Mouse (Mus musculus): Measurements from ENCODE around the gene Cab39. TPM values are rescaled to one million over a fixed set of nuclear protein-coding genes. Genes with fewer than 3 reads are reported as not detected.

Gene Cab39
- polyA plus RNA-seq, 1 experiment from 2014 or later: 94.5 TPM

GRCm38 (mm10) chr1:85758231-85758968, 34.8 kb upstream of the Cab39 start:
- ATAC-seq (ENCODE audit: low FRiP score, low TSS enrichment) (no peak), DNase-seq (no peak)
- Histone ChIP-seq H3K9ac (replicated peaks; ENCODE audit: low read length) (no peak overlapping the region), H3K36me3 (ENCODE audit: control insufficient read depth, insufficient read depth, low read length) (no peaks in the 10 kb centered on the region), H3K4me2 (ENCODE audit: low read length) (no peak overlapping the region), H3K4me3 (replicated peaks; ENCODE audit: low read depth, low read length) (no peak overlapping the region), H3K9me3 (ENCODE audit: control insufficient read depth, low read length) (no peaks in the 10 kb centered on the region), H3K4me1 (ENCODE audit: control insufficient read depth, insufficient read depth, low read length) (no peaks in the 10 kb centered on the region), H3K27ac (replicated peaks; ENCODE audit: low read depth, low read length) (no peak overlapping the region), H3K27me3 (ENCODE audit: control insufficient read depth, insufficient read depth, low read length) (no peaks in the 10 kb centered on the region)
- WGBS: 31% methylated on average over 14 of the region's 14 CpGs

GRCm38 (mm10) chr1:85758969-85759293, 34.3 kb upstream of the Cab39 start:
- no peaks in the 10 kb centered on the region for H3K4me1 ChIP-seq (ENCODE audit: control insufficient read depth, insufficient read depth, low read length)
- H3K4me2 ChIP-seq (ENCODE audit: low read length): no peak overlapping the region
- DNase-seq (no peak), ATAC-seq (ENCODE audit: low FRiP score, low TSS enrichment) (no peak)
- WGBS: 8% methylated on average over 1 of the region's 1 CpGs
- no peak overlapping the region for H3K4me3 ChIP-seq (replicated peaks; ENCODE audit: low read depth, low read length)
- no peak overlapping the region for H3K27ac ChIP-seq (replicated peaks; ENCODE audit: low read depth, low read length)
- H3K36me3 ChIP-seq (ENCODE audit: control insufficient read depth, insufficient read depth, low read length): no peaks in the 10 kb centered on the region
- no peaks in the 10 kb centered on the region for H3K9me3 ChIP-seq (ENCODE audit: control insufficient read depth, low read length)
- H3K27me3 ChIP-seq (ENCODE audit: control insufficient read depth, insufficient read depth, low read length): no peaks in the 10 kb centered on the region
- H3K9ac ChIP-seq (replicated peaks; ENCODE audit: low read length): no peak overlapping the region

- no peak for ATAC-seq (ENCODE audit: low FRiP score, low TSS enrichment)
These were observed 31.6 kb upstream of the Cab39 start for GRCm38 (mm10) chr1:85761665-85762064.

GRCm38 (mm10) chr1:85763386-85763785, 29.9 kb upstream of the Cab39 start:
- Histone ChIP-seq H3K4me2 (ENCODE audit: low read length) (no peak overlapping the region), H3K4me1 (ENCODE audit: control insufficient read depth, insufficient read depth, low read length) (no peaks in the 10 kb centered on the region), H3K36me3 (ENCODE audit: control insufficient read depth, insufficient read depth, low read length) (no peaks in the 10 kb centered on the region), H3K27me3 (ENCODE audit: control insufficient read depth, insufficient read depth, low read length) (no peaks in the 10 kb centered on the region), H3K27ac (replicated peaks; ENCODE audit: low read depth, low read length) (no peak overlapping the region), H3K9me3 (ENCODE audit: control insufficient read depth, low read length) (no peaks in the 10 kb centered on the region), H3K9ac (replicated peaks; ENCODE audit: low read length) (no peak overlapping the region), H3K4me3 (replicated peaks; ENCODE audit: low read depth, low read length) (no peak overlapping the region)
- WGBS: 89% methylated on average over 6 of the region's 6 CpGs
- ATAC-seq (ENCODE audit: low FRiP score, low TSS enrichment): no peak
- no peak for DNase-seq

More at GRCm38 (mm10) chr1:85761665-85762064, 31.6 kb upstream of the Cab39 start:
- Histone ChIP-seq H3K27me3 (ENCODE audit: control insufficient read depth, insufficient read depth, low read length) (no peaks in the 10 kb centered on the region), H3K27ac (replicated peaks; ENCODE audit: low read depth, low read length) (no peak overlapping the region), H3K4me2 (ENCODE audit: low read length) (no peak overlapping the region), H3K9ac (replicated peaks; ENCODE audit: low read length) (no peak overlapping the region), H3K9me3 (ENCODE audit: control insufficient read depth, low read length) (no peaks in the 10 kb centered on the region), H3K36me3 (ENCODE audit: control insufficient read depth, insufficient read depth, low read length) (no peaks in the 10 kb centered on the region), H3K4me1 (ENCODE audit: control insufficient read depth, insufficient read depth, low read length) (no peaks in the 10 kb centered on the region), H3K4me3 (replicated peaks; ENCODE audit: low read depth, low read length) (no peak overlapping the region)
- WGBS: 85% methylated on average over 4 of the region's 4 CpGs
- DNase-seq: no peak

GRCm38 (mm10) chr1:85764291-85764690, 28.9 kb upstream of the Cab39 start:
- DNase-seq: no peak

GRCm38 (mm10) chr1:85766120-85766519, 27.1 kb upstream of the Cab39 start:
- Histone ChIP-seq H3K27ac (replicated peaks; ENCODE audit: low read depth, low read length) (no peak overlapping the region), H3K9me3 (ENCODE audit: control insufficient read depth, low read length) (no peaks in the 10 kb centered on the region), H3K9ac (replicated peaks; ENCODE audit: low read length) (no peak overlapping the region), H3K4me1 (ENCODE audit: control insufficient read depth, insufficient read depth, low read length) (no peaks in the 10 kb centered on the region), H3K4me2 (ENCODE audit: low read length) (no peak overlapping the region), H3K36me3 (ENCODE audit: control insufficient read depth, insufficient read depth, low read length) (no peaks in the 10 kb centered on the region), H3K27me3 (ENCODE audit: control insufficient read depth, insufficient read depth, low read length) (no peaks in the 10 kb centered on the region), H3K4me3 (replicated peaks; ENCODE audit: low read depth, low read length) (no peak overlapping the region)
- DNase-seq (no peak), ATAC-seq (ENCODE audit: low FRiP score, low TSS enrichment) (no peak)
- WGBS: 94% methylated on average over 3 of the region's 3 CpGs

More at GRCm38 (mm10) chr1:85764291-85764690, 28.9 kb upstream of the Cab39 start:
- Histone ChIP-seq H3K9me3 (ENCODE audit: control insufficient read depth, low read length) (no peaks in the 10 kb centered on the region), H3K36me3 (ENCODE audit: control insufficient read depth, insufficient read depth, low read length) (no peaks in the 10 kb centered on the region), H3K27ac (replicated peaks; ENCODE audit: low read depth, low read length) (no peak overlapping the region), H3K27me3 (ENCODE audit: control insufficient read depth, insufficient read depth, low read length) (no peaks in the 10 kb centered on the region), H3K9ac (replicated peaks; ENCODE audit: low read length) (no peak overlapping the region), H3K4me2 (ENCODE audit: low read length) (no peak overlapping the region), H3K4me1 (ENCODE audit: control insufficient read depth, insufficient read depth, low read length) (no peaks in the 10 kb centered on the region), H3K4me3 (replicated peaks; ENCODE audit: low read depth, low read length) (no peak overlapping the region)
- no peak for ATAC-seq (ENCODE audit: low FRiP score, low TSS enrichment)
- WGBS: 83% methylated on average over 4 of the region's 4 CpGs

- Histone ChIP-seq H3K9ac (replicated peaks; ENCODE audit: low read length) (no peak overlapping the region), H3K4me3 (replicated peaks; ENCODE audit: low read depth, low read length) (no peak overlapping the region), H3K4me1 (ENCODE audit: control insufficient read depth, insufficient read depth, low read length) (no peaks in the 10 kb centered on the region), H3K36me3 (ENCODE audit: control insufficient read depth, insufficient read depth, low read length) (no peaks in the 10 kb centered on the region), H3K9me3 (ENCODE audit: control insufficient read depth, low read length) (no peaks in the 10 kb centered on the region), H3K27me3 (ENCODE audit: control insufficient read depth, insufficient read depth, low read length) (no peaks in the 10 kb centered on the region), H3K4me2 (ENCODE audit: low read length) (no peak overlapping the region), H3K27ac (replicated peaks; ENCODE audit: low read depth, low read length) (no peak overlapping the region)
- 57% methylated on average over 1 of the region's 1 CpGs for WGBS
- ATAC-seq (ENCODE audit: low FRiP score, low TSS enrichment): no peak
- DNase-seq: no peak
These were observed 25.5 kb upstream of the Cab39 start for GRCm38 (mm10) chr1:85767754-85768153.

GRCm38 (mm10) chr1:85771976-85772375, 21.3 kb upstream of the Cab39 start:
- H3K9me3 ChIP-seq (ENCODE audit: control insufficient read depth, low read length): no peaks in the 10 kb centered on the region
- H3K27ac ChIP-seq (replicated peaks; ENCODE audit: low read depth, low read length): no peak overlapping the region
- H3K9ac ChIP-seq (replicated peaks; ENCODE audit: low read length): no peak overlapping the region
- no peaks in the 10 kb centered on the region for H3K4me1 ChIP-seq (ENCODE audit: control insufficient read depth, insufficient read depth, low read length)
- DNase-seq: no peak
- ATAC-seq (ENCODE audit: low FRiP score, low TSS enrichment): no peak
- 83% methylated on average over 3 of the region's 3 CpGs for WGBS
- no peak overlapping the region for H3K4me3 ChIP-seq (replicated peaks; ENCODE audit: low read depth, low read length)
- H3K36me3 ChIP-seq (ENCODE audit: control insufficient read depth, insufficient read depth, low read length): no peaks in the 10 kb centered on the region
- no peaks in the 10 kb centered on the region for H3K27me3 ChIP-seq (ENCODE audit: control insufficient read depth, insufficient read depth, low read length)
- H3K4me2 ChIP-seq (ENCODE audit: low read length): no peak overlapping the region

GRCm38 (mm10) chr1:85775136-85775535, 18.1 kb upstream of the Cab39 start:
- Histone ChIP-seq H3K9me3 (ENCODE audit: control insufficient read depth, low read length) (no peaks in the 10 kb centered on the region), H3K27ac (replicated peaks; ENCODE audit: low read depth, low read length) (no peak overlapping the region), H3K4me3 (replicated peaks; ENCODE audit: low read depth, low read length) (no peak overlapping the region), H3K27me3 (ENCODE audit: control insufficient read depth, insufficient read depth, low read length) (no peaks in the 10 kb centered on the region), H3K9ac (replicated peaks; ENCODE audit: low read length) (no peak overlapping the region), H3K36me3 (ENCODE audit: control insufficient read depth, insufficient read depth, low read length) (no peaks in the 10 kb centered on the region), H3K4me1 (ENCODE audit: control insufficient read depth, insufficient read depth, low read length) (no peaks in the 10 kb centered on the region), H3K4me2 (ENCODE audit: low read length) (no peak overlapping the region)
- ATAC-seq (ENCODE audit: low FRiP score, low TSS enrichment) (no peak), DNase-seq (no peak)
- WGBS: 90% methylated on average over 7 of the region's 7 CpGs

All from midbrain, embryonic 14.5 days (tissue).